Mouse (Mus musculus): Measurements from ENCODE around the gene Pkp4.

Gene Pkp4

GRCm38 (mm10) chr2:59219997-59220789, 59.5 kb downstream of the Pkp4 start:
- DNase-seq = no peak

- DNase-seq = no peak
Measured at GRCm38 (mm10) chr2:59226383-59226782, 65.7 kb downstream of the Pkp4 start.

- DNase-seq = no peak
Measured at GRCm38 (mm10) chr2:59227011-59227410, 66.4 kb downstream of the Pkp4 start.

- no peak for DNase-seq
Measured at GRCm38 (mm10) chr2:59227508-59228263, 67.0 kb downstream of the Pkp4 start.

DNA sequence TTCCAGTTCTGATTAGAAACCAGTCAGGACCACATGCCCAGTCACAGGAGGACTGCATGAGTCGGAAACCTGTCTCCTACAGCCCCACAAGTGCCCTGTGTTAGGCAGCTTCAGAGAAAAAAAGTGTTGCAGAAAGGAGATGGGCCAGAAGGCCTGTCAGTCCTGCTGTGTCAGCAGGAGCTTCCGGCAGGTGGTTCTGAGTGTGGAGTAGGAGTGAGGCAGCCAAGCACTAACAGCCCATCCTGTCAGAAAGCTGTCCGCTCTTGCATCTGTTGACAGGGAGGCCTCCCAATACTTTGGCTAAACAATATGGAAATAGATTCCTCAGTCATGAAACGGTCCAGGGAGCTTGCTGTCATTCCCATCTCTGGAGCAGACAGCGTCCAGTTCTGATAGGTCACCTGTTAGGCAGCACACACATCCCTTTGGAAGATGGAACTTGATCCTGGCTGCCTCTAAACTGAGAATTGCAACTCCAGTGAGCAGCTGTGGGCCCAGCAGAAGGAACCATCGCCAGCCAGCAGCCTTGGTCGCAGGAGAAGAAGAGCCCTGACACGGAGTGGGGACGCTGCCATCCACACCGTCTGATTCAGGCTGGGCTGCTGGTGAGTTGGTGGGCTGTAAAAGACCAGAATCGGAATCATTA, 68.7 kb downstream of the Pkp4 start:
- DNase-seq = peak; percentile 82

DNA sequence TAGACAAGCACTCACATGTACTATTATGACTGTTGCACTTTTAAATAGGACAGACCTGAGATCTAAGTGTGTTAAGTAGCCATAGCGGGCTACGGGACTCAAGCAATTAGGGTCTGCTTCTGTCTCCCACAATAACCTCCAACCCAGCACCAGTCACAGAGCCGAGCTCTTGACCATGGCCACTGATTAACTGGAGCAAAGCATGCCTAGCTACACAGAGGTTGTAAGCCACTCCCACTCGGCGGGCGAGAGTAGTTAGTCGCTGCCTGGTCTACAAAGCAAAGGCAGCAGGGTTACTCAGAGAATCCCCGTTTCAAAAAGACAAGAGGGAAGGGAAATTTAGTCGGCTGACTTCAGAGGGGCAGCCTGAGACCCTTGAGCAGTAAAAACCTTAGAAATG, 70.0 kb downstream of the Pkp4 start:
- DNase-seq = no peak

DNA sequence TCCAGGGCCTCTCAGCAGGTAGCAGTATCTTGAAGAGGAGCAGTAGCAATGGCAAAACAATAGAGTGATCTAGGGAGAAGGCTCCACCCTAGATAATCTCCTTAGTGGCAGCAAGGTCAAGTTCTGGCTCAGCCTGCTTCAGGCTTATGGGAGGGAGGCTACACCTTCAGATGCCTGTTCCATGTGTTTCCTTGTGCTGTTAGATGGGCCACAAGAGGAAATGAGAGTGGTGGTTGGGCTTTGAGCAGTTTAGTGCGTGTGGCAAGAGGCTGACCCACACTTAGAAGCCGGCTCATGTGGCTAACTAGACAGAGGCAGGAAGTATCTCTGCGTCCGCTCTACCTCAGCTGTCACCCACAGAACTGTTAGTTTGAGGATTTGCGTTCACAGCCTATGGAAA, 70.9 kb downstream of the Pkp4 start:
- no peak for DNase-seq

DNA sequence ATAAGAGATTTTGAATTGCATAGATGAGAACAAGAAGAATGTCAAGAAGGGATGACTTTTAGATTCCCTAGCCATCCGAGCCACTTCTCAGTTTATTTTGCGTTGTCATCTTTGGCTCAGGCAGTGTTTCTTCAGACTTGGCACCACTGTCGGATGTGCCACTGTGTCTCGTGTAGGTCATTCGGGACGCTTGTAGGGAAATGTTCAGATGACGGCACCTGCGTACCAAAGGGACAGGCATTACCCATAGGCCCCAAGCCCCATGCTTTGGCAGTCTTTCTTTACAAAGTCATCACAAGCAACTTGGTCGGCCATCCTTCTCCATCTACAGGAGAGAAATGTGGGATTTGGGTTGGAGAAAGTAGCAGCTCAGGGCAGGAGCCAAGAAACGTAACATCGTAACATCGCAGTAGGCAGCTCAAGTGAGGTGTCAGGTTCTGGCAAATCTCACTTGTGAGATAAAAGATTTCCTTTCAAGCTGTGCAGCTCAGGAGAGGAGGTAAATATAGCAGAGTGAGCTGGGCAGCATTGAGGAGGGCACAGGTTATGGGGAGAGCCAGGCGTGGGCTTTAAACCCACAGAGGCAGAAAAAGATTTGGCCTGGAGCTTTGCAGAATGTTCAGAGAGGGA, 72.8 kb downstream of the Pkp4 start:
- no peak for DNase-seq

DNA sequence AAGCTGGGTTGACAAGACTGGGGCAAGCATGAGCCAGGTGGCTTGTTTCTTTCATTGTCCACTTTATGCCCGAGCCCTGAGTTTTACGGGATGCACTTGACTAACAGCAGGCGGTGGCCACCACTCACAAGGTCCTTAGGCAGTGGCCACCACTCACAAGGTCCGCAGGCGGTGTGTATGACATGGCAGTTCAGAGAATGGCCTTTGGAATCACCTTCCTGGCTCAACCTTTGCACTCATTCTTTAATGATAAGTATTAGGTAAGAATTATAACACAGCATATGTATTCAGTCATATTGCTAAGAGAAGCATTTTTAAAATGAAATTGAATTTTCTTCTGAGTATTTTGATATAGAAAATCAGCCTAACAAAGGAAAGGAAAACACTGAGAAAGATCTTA, 73.3 kb downstream of the Pkp4 start:
- DNase-seq = no peak

DNA sequence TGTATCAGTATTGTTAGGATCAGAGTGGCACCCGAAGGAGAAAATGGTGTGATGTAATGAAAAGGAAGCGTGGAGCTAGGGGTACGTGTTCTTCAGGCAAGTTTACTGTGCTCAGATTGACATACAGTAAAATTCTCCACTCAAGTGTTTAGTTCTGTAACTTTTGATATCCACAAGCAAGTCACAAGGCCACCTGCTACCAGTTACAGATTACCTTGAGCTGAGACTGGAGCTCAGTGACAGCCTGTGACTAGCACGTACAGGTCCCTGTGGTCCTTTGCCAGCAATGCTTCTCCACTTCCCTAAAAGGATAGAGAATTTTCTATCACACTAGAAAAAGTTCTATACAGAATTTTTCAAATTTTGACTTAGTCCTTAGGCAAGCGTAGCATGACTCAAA, 73.9 kb downstream of the Pkp4 start:
- DNase-seq = no peak

- no peak for DNase-seq
Measured at GRCm38 (mm10) chr2:59239841-59240395, 79.3 kb downstream of the Pkp4 start.

DNA sequence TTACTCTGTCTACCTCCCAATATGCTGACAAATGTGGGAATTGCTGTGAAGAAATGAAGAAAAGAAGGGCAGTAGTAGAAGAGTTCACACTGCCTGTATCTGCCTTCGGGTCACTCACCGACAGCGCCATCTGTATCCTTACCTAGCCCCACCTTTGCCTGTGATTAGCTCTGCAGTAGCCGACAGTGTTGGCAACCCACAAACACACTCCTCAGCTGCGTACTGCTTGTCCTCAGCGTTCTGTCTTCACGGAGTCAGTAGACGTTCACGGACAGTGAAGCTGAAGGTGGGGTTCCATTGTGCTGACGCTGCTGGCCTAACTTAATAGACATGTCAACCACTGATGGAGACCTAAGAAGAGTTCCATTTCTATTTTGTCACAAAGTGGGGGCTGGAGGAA, 81.5 kb downstream of the Pkp4 start:
- no peak for DNase-seq

DNA sequence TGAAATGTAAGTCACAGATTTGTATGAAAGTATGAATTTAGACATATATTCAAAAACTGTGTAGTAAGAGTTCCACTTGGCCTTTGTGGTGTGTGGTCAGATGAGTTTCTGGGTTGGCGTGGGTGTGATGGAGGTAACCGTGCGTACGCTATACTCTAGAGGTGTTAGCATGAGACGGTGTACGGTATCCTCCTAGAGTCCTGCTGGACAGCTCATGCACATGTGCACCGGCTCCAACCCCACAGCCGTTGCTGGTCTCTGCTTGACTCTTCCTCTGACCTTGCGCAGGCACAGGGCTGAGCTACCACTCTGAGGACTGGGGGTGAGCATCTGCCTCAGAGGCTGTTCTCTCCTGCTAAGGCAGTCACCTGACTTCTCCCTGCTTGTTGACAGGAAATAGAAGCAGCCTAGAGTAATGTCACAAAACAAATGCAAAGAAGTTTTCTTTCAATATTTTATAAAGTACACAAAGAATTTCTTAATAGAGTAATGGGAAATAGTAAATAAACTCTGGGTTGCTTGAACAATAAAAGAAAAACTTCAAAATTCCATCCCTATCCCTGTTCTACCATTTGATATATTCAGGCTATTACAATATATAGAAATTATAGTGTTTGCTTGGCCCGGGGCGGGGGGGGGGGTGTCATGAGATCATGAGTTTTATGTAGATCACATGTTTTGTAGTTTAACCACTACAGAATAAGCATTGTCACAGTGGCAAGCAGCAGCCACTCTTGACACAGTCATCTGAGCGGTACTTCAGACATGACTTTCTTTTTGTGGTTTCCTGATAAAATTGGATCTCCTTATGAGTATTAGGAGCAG, 83.8 kb downstream of the Pkp4 start:
- DNase-seq = no peak

DNA sequence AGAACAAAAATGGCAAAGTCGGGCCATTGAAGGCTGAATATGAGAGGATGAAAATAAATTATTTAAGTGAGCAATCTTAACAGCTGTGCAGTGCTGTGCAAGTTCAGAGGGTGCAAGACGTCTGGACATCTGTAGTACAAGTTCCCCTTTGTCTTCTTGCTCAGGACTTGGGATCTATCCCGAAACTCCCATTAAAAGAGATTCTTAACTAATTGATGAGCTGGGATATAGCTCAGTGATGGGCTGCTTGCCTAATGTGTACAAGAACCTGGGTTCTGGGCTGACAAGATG, 84.4 kb downstream of the Pkp4 start:
- DNase-seq = no peak

GRCm38 (mm10) chr2:59248806-59249205, 88.2 kb downstream of the Pkp4 start:
- DNase-seq = no peak

DNA sequence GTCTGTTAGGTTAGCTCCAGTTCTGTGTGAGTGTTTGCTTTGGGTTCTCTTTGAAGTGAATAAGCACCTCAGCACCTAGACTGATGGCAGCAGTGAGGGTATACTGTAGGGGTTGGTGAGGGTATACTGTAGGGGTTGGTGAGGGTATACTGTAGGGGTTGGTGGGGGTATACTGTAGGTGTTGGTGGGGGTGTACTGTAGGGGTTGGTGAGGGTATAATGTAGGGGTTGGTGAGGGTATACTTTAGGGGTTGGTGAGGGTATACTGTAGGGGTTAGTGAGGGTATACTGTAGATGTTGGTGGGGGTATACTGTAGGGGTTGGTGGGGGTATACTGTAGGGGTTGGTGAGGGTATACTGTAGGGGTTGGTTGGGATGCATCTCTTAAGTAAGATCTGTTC, 92.2 kb downstream of the Pkp4 start:
- DNase-seq = no peak

DNA sequence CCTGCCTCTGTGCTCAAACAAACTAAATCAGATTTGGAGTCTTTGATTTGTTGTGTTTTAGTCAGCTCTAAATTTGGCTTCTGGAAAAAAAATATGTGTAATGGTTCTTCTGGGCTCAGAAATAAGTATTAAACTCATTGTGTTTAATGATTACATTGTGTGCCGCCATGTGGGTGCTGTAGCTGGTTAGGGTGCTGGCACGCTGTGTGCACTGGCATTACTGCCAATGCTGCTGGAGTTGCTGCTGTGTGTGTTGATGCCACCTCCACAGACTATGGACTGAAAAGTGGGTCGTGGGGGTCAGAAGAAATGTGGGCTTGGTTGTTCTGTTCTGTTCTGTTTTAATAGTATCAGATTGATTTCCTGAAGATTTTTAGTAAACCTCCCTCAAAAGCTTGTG, 92.8 kb downstream of the Pkp4 start:
- no peak for DNase-seq

GRCm38 (mm10) chr2:59258821-59259231, 98.2 kb downstream of the Pkp4 start:
- no peak for DNase-seq

GRCm38 (mm10) chr2:59259346-59259745, 98.7 kb downstream of the Pkp4 start:
- DNase-seq = no peak

GRCm38 (mm10) chr2:59261203-59261602, 100.6 kb downstream of the Pkp4 start:
- no peak for DNase-seq

- no peak for DNase-seq
Measured at GRCm38 (mm10) chr2:59266428-59266827, 105.8 kb downstream of the Pkp4 start.

DNA sequence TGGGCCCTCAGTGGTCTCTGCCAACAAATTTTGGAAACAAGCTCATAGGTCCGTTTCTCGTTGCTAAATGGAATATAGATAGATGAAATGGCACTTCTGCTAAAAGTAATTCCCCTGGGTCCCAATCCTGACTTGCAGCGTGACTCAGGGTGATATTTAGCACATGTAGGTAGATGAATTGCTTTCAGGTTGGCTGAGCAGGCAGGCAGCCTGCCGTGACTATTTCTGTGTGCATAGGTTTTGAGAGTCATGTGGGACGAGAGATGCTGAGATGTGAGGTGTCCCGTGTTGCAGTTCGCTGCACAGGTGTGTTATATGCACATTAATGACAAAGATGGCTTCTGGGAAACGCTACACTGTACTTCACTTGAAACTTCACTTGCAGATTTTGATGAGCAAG, 111.2 kb downstream of the Pkp4 start:
- DNase-seq = no peak

Measured in cerebellum, adult 11-12 months (tissue).